Mouse (Mus musculus): ENCODE measurements around the gene 9930021J03Rik. TPM values are rescaled to one million over a fixed set of nuclear protein-coding genes. Genes with fewer than 3 reads are reported as not detected.

The 9930021J03Rik gene
- polyA plus RNA-seq, 1 experiment from 2014 or later = 8.9 TPM

GRCm38 (mm10) chr19:29782914-29783313, 22.9 kb downstream of the 9930021J03Rik start:
- no peaks in the 10 kb centered on the region for H3K4me1 ChIP-seq (ENCODE audit: control insufficient read depth, insufficient read depth, low read length)
- no peak for ATAC-seq (ENCODE audit: insufficient number of reproducible peaks, insufficient read depth, low FRiP score, low read depth)
- no peak overlapping the region for H3K4me3 ChIP-seq (ENCODE audit: low read depth, low read length)
- H3K9ac ChIP-seq (replicated peaks; ENCODE audit: low read depth, low read length) = no peak overlapping the region
- peaks cover 2% of the 10 kb centered on the region; the same call in 1 of the 2 replicates for H3K36me3 ChIP-seq (ENCODE audit: control insufficient read depth, insufficient read depth, low read length)
- WGBS = 92% methylated on average over 2 of the region's 2 CpGs
- no peaks in the 10 kb centered on the region for H3K27me3 ChIP-seq (ENCODE audit: control insufficient read depth, insufficient read depth, low read length)
- H3K27ac ChIP-seq (ENCODE audit: low read length) = no peak overlapping the region
- no peak overlapping the region for H3K4me2 ChIP-seq (replicated peaks; ENCODE audit: low read depth, low read length)
- H3K9me3 ChIP-seq (ENCODE audit: control insufficient read depth, low read depth, low read length) = no peaks in the 10 kb centered on the region

DNA sequence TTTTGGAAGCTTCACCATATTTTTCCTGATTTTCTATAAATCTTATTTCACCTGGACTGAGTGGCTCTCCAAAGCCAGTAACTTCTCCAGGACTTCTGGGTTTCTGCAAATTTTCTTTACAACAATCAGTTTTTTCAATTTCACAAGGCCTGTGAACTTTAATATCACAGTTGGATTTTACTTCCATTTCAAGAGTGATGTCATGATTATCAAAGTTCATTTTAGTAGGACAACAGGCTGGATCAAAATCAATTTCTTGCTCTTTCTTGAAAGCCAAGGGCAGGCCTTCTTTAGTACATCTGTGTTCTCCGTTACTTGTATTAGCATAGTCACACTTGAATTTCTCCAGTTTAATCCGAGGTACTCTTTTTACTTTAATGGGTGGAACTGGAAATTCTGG, 51.9 kb downstream of the 9930021J03Rik start:
- Histone ChIP-seq H3K9ac (replicated peaks; ENCODE audit: low read depth, low read length) (no peak overlapping the region), H3K4me2 (replicated peaks; ENCODE audit: low read depth, low read length) (no peak overlapping the region), H3K36me3 (ENCODE audit: control insufficient read depth, insufficient read depth, low read length) (no peaks in the 10 kb centered on the region), H3K27ac (ENCODE audit: low read length) (no peak overlapping the region), H3K4me3 (ENCODE audit: low read depth, low read length) (no peak overlapping the region), H3K27me3 (ENCODE audit: control insufficient read depth, insufficient read depth, low read length) (no peaks in the 10 kb centered on the region), H3K4me1 (ENCODE audit: control insufficient read depth, insufficient read depth, low read length) (no peaks in the 10 kb centered on the region), H3K9me3 (ENCODE audit: control insufficient read depth, low read depth, low read length) (no peaks in the 10 kb centered on the region)
- WGBS = 81% methylated on average over 2 of the region's 2 CpGs
- no peak for ATAC-seq (ENCODE audit: insufficient number of reproducible peaks, insufficient read depth, low FRiP score, low read depth)

GRCm38 (mm10) chr19:29750994-29751393, 54.8 kb downstream of the 9930021J03Rik start:
- no peaks in the 10 kb centered on the region for H3K36me3 ChIP-seq (ENCODE audit: control insufficient read depth, insufficient read depth, low read length)
- no peak overlapping the region for H3K9ac ChIP-seq (replicated peaks; ENCODE audit: low read depth, low read length)
- no peak overlapping the region for H3K4me2 ChIP-seq (replicated peaks; ENCODE audit: low read depth, low read length)
- H3K4me3 ChIP-seq (ENCODE audit: low read depth, low read length) = no peak overlapping the region
- no peaks in the 10 kb centered on the region for H3K9me3 ChIP-seq (ENCODE audit: control insufficient read depth, low read depth, low read length)
- no peaks in the 10 kb centered on the region for H3K4me1 ChIP-seq (ENCODE audit: control insufficient read depth, insufficient read depth, low read length)
- H3K27me3 ChIP-seq (ENCODE audit: control insufficient read depth, insufficient read depth, low read length) = no peaks in the 10 kb centered on the region
- ATAC-seq (ENCODE audit: insufficient number of reproducible peaks, insufficient read depth, low FRiP score, low read depth) = no peak
- no peak overlapping the region for H3K27ac ChIP-seq (ENCODE audit: low read length)
- 94% methylated on average over 3 of the region's 3 CpGs for WGBS

GRCm38 (mm10) chr19:29743531-29743930, 62.3 kb downstream of the 9930021J03Rik start:
- Histone ChIP-seq H3K4me2 (replicated peaks; ENCODE audit: low read depth, low read length) (no peak overlapping the region), H3K27me3 (ENCODE audit: control insufficient read depth, insufficient read depth, low read length) (no peaks in the 10 kb centered on the region), H3K27ac (ENCODE audit: low read length) (no peak overlapping the region), H3K9ac (replicated peaks; ENCODE audit: low read depth, low read length) (no peak overlapping the region), H3K9me3 (ENCODE audit: control insufficient read depth, low read depth, low read length) (no peaks in the 10 kb centered on the region), H3K4me3 (ENCODE audit: low read depth, low read length) (no peak overlapping the region), H3K36me3 (ENCODE audit: control insufficient read depth, insufficient read depth, low read length) (no peaks in the 10 kb centered on the region), H3K4me1 (ENCODE audit: control insufficient read depth, insufficient read depth, low read length) (no peaks in the 10 kb centered on the region)
- WGBS = 61% methylated on average over 5 of the region's 5 CpGs
- no peak for ATAC-seq (ENCODE audit: insufficient number of reproducible peaks, insufficient read depth, low FRiP score, low read depth)

GRCm38 (mm10) chr19:29740661-29741060, 65.1 kb downstream of the 9930021J03Rik start:
- no peaks in the 10 kb centered on the region for H3K27me3 ChIP-seq (ENCODE audit: control insufficient read depth, insufficient read depth, low read length)
- no peak overlapping the region for H3K4me2 ChIP-seq (replicated peaks; ENCODE audit: low read depth, low read length)
- H3K36me3 ChIP-seq (ENCODE audit: control insufficient read depth, insufficient read depth, low read length) = no peaks in the 10 kb centered on the region
- ATAC-seq (ENCODE audit: insufficient number of reproducible peaks, insufficient read depth, low FRiP score, low read depth) = no peak
- H3K4me1 ChIP-seq (ENCODE audit: control insufficient read depth, insufficient read depth, low read length) = no peaks in the 10 kb centered on the region
- no peak overlapping the region for H3K9ac ChIP-seq (replicated peaks; ENCODE audit: low read depth, low read length)
- H3K9me3 ChIP-seq (ENCODE audit: control insufficient read depth, low read depth, low read length) = no peaks in the 10 kb centered on the region
- no peak overlapping the region for H3K27ac ChIP-seq (ENCODE audit: low read length)
- H3K4me3 ChIP-seq (ENCODE audit: low read depth, low read length) = no peak overlapping the region
- WGBS = 79% methylated on average over 1 of the region's 1 CpGs

DNA sequence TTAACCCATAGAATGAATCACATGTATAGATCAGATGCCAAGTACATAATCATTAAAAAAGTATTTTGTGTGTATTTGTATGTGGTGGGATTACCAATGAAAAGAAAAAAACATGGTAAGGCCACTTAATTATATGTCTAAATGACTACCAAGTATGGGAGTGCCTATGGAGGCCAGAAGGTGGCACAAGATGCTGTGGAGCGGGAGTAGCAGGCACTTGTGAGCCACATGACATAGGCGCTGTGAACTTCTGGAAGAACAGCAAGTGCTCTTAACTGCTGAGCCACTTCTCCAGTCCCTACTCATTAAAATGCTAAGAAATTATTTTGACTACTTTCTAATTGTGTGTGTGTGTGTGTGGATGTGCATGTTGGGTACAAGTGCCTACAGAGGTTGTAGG, 66.2 kb downstream of the 9930021J03Rik start:
- Histone ChIP-seq H3K36me3 (ENCODE audit: control insufficient read depth, insufficient read depth, low read length) (no peaks in the 10 kb centered on the region), H3K4me1 (ENCODE audit: control insufficient read depth, insufficient read depth, low read length) (no peaks in the 10 kb centered on the region), H3K4me2 (replicated peaks; ENCODE audit: low read depth, low read length) (no peak overlapping the region), H3K9ac (replicated peaks; ENCODE audit: low read depth, low read length) (no peak overlapping the region), H3K27me3 (ENCODE audit: control insufficient read depth, insufficient read depth, low read length) (no peaks in the 10 kb centered on the region), H3K9me3 (ENCODE audit: control insufficient read depth, low read depth, low read length) (no peaks in the 10 kb centered on the region), H3K4me3 (ENCODE audit: low read depth, low read length) (no peak overlapping the region), H3K27ac (ENCODE audit: low read length) (no peak overlapping the region)
- ATAC-seq (ENCODE audit: insufficient number of reproducible peaks, insufficient read depth, low FRiP score, low read depth) = no peak
- 85% methylated on average over 2 of the region's 2 CpGs for WGBS

GRCm38 (mm10) chr19:29735421-29735820, 70.4 kb downstream of the 9930021J03Rik start:
- H3K27ac ChIP-seq (ENCODE audit: low read length) = no peak overlapping the region
- 74% methylated on average over 3 of the region's 3 CpGs for WGBS
- no peaks in the 10 kb centered on the region for H3K36me3 ChIP-seq (ENCODE audit: control insufficient read depth, insufficient read depth, low read length)
- H3K4me1 ChIP-seq (ENCODE audit: control insufficient read depth, insufficient read depth, low read length) = no peaks in the 10 kb centered on the region
- ATAC-seq (ENCODE audit: insufficient number of reproducible peaks, insufficient read depth, low FRiP score, low read depth) = no peak
- H3K4me3 ChIP-seq (ENCODE audit: low read depth, low read length) = no peak overlapping the region
- H3K4me2 ChIP-seq (replicated peaks; ENCODE audit: low read depth, low read length) = no peak overlapping the region
- no peak overlapping the region for H3K9ac ChIP-seq (replicated peaks; ENCODE audit: low read depth, low read length)
- no peaks in the 10 kb centered on the region for H3K9me3 ChIP-seq (ENCODE audit: control insufficient read depth, low read depth, low read length)
- H3K27me3 ChIP-seq (ENCODE audit: control insufficient read depth, insufficient read depth, low read length) = no peaks in the 10 kb centered on the region

- Histone ChIP-seq H3K4me3 (ENCODE audit: low read depth, low read length) (no peak overlapping the region), H3K27ac (ENCODE audit: low read length) (no peak overlapping the region), H3K27me3 (ENCODE audit: control insufficient read depth, insufficient read depth, low read length) (no peaks in the 10 kb centered on the region), H3K4me1 (ENCODE audit: control insufficient read depth, insufficient read depth, low read length) (no peaks in the 10 kb centered on the region), H3K4me2 (replicated peaks; ENCODE audit: low read depth, low read length) (no peak overlapping the region), H3K9ac (replicated peaks; ENCODE audit: low read depth, low read length) (no peak overlapping the region), H3K9me3 (ENCODE audit: control insufficient read depth, low read depth, low read length) (no peaks in the 10 kb centered on the region), H3K36me3 (ENCODE audit: control insufficient read depth, insufficient read depth, low read length) (peaks cover 33% of the 10 kb centered on the region)
- 96% methylated on average over 3 of the region's 3 CpGs for WGBS
- ATAC-seq (ENCODE audit: insufficient number of reproducible peaks, insufficient read depth, low FRiP score, low read depth) = no peak
Observed at GRCm38 (mm10) chr19:29718476-29718875, 87.3 kb downstream of the 9930021J03Rik start.

DNA sequence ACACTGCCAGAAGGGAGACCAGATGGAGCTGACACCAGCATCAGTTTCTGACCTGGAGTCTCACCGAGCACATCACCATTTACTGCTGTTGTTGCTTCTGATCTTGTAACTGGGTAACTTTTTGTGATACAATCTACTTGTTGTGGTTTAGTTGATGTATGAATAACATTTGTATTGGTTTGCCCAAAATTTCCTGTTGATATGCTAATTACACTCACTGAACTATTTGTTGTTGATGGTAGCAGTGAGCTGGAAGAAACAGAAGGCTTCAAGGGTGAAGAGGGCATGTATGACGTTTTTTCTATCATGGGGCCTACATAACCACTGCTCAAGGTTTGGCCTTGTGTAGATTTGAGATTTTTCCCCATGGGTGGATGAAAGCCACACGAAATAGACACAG, 87.9 kb downstream of the 9930021J03Rik start:
- no peak overlapping the region for H3K9ac ChIP-seq (replicated peaks; ENCODE audit: low read depth, low read length)
- H3K4me3 ChIP-seq (ENCODE audit: low read depth, low read length) = no peak overlapping the region
- H3K36me3 ChIP-seq (ENCODE audit: control insufficient read depth, insufficient read depth, low read length) = peaks cover 33% of the 10 kb centered on the region
- no peak overlapping the region for H3K4me2 ChIP-seq (replicated peaks; ENCODE audit: low read depth, low read length)
- H3K9me3 ChIP-seq (ENCODE audit: control insufficient read depth, low read depth, low read length) = no peaks in the 10 kb centered on the region
- no peak overlapping the region for H3K27ac ChIP-seq (ENCODE audit: low read length)
- WGBS = 79% methylated on average over 3 of the region's 3 CpGs
- H3K4me1 ChIP-seq (ENCODE audit: control insufficient read depth, insufficient read depth, low read length) = no peaks in the 10 kb centered on the region
- no peaks in the 10 kb centered on the region for H3K27me3 ChIP-seq (ENCODE audit: control insufficient read depth, insufficient read depth, low read length)
- no peak for ATAC-seq (ENCODE audit: insufficient number of reproducible peaks, insufficient read depth, low FRiP score, low read depth)
